Mouse (Mus musculus): ENCODE measurements at regions not wholly inside any gene's neighbourhood (a gene's known extent, or its start where the extent isn't known, plus 50 kb on each side); places are given as distances from the start of the nearest gene placed in this dataset.

DNA sequence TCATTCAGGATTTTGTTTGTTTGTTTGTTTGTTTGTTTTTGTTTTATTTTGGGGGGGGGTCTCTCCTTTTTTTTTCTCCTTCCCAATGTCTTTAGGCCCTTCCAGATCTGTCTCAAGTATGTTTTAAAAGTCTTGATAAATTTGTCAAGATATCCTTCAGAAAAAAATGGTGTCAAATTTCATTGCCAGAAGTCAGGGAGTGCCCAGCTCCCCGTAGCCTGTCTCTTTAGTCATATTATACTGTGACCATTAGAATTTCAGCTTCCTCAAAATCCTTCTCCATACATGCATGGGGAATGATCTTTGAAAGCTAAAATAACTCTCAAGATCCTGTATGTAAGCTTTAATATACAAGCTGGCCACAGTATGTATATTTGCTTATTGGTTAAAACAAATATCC, 134.3 kb upstream of the Lpp start:
- no peak for DNase-seq (ENCODE audit: low read depth in 1 of 2, low spot score in 2 of 2)

DNA sequence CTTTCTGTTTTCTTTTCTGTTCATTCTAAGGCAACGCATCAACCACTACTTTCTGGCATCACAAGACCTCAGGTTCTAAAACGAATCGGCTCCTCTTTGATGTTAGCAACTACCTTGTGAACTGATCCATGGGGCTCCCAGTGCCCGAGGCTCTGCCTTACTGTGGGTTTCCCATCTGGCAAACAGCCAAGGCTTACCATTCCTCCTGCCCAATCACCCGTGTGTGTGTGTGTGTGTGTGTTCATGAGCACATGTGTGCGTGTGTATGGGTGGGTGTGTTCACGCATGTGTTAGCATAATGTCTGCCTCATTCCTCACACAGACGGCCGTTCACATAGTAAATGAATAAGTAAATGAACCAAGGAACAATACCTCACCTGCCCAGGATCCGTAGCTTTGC, 138.3 kb upstream of the Lpp start:
- DNase-seq (ENCODE audit: low read depth in 1 of 2, low spot score in 2 of 2): no peak

DNA sequence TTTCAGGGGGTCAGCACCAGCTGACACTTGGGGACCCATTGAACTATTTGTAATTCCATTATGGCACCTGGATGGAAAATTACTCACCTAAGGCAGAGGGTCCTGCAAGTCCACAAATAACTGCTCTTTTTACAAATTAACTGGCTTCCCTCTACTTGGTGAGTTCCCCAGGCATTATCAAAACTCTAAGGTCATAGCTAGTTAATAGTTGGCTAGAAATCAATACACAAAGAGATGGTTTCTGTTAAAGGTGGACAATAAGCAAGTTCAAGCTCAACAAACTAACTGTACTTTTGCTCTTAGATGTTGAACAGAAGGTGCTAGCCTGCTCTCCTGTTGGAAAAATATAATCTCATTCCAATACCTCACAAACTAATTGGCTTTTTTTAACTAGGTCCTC, 138.7 kb upstream of the Lpp start:
- no peak for DNase-seq (ENCODE audit: low read depth in 1 of 2, low spot score in 2 of 2)

DNA sequence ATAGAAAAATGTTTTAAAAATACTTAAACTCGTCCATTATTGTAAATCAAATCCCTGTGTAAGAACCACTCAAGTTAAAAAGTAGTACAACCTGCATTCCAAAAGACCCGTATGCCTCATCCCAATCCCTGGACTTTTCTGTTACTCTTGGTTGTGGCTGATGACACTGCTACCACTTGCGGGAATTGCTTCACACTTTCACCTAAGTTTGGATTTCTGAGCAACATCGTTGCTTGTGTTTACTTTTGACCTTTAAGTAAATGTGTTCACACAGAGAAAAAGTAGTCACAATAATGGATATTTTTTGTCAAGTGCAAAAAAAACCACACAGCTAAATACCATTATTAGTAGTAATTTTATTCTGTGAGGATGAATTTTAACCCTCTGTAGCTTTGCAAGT, 139.2 kb upstream of the Lpp start:
- no peak for DNase-seq (ENCODE audit: low read depth in 1 of 2, low spot score in 2 of 2)

DNA sequence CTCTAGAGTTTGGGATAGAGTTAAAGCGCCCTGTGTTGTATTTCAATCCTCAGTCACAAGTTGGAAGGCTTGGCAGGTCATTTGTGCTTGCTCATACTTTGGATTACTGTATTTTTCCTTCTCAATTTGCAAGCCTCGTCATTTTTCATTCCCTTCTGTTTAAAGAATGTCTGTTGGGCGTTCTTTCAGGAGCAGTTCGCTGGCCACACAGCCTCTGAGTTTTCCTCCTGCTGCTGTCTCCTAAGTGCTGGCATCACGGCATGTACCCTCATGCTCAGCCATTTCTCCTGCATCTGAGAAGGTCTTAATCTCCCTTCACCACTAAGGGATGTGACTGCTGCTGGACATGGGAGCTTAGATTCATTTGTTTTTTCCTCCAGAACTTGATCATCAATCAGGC, 146.0 kb upstream of the Lpp start:
- DNase-seq (ENCODE audit: low read depth in 1 of 2, low spot score in 2 of 2): no peak

DNA sequence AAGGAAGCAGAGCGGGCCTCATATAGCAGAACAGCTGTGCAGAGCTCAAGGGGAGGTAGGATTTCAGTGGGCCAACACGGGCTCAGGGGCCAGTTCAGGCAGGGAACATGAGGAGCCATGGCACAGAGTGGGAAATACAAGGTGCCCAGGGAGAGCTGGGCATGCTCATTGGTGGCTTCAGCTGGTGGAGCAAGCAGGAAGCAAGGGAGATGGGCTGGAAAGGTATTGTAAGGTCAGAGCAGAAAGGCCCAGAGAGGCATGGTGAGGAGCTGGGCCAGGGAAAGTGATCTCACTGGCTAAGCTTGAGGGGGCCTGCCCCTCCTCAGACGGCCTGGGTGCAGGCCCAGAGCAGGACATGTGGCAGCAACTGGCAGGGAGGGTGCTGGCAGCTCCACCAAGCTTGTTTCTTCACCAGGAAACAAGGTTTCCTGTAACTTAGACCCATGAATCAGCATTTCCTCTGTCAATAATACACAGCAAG, 155.2 kb upstream of the Lpp start:
- DNase-seq (ENCODE audit: low read depth in 1 of 2, low spot score in 2 of 2): peak in 1 of 2 experiments; percentile 6

DNA sequence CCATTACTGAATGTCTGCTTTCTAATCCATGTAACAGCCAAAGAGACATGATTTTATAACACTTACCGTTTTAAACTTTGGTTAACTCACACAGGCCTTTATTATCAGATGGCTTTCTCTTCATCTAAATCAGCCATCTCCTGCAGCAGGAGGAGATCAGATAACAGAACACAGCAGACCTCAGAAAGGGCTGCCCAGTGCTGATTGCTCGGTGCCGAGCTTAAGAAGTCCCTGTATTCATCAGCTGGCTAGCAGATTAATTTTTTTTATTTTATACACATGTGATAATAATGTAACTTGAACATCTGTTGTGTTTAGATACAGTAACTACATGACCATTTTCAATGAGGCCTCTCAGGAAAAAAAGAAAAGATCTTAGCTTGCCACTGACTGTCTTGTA, 155.9 kb upstream of the Lpp start:
- DNase-seq (ENCODE audit: low read depth in 1 of 2, low spot score in 2 of 2): no peak

DNA sequence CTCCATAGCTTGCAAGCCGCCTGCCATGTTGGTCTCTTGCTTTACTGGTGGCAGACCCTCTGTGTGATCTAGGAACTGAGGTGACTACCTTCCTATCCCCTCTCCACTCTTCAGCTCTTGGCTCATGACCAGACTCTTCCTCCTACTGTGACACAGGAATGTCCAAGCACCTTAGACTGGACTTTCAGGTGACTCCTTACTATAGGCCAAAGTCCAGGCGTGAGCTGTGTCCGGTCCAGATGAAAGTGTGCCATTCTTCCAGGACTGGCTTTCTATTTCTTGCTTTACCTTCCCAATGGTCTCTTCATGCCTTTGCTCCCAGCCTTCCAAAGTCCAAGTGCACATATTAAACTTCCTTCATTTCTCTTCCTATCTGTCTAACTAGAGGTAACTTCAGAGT, 156.3 kb upstream of the Lpp start:
- no peak for DNase-seq (ENCODE audit: low read depth in 1 of 2, low spot score in 2 of 2)

DNA sequence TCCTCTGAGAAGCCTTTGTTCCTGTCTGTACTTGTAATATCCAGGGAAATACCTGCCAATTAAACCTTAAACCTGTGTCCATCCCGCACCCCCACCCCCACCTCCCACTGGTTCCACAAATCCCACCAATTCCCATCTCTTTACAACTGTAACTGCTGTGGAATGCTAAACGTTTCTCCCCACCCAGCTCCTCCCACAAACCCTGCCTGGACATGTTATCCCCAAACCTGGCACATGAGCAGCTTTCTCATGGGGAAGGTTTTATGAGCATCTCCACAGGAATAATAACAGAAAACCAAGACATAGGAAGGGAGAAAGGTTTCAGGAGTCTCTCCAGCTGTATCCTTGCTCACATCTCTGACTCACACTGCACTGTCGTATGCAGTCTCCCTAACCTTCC, 156.8 kb upstream of the Lpp start:
- DNase-seq (ENCODE audit: low read depth in 1 of 2, low spot score in 2 of 2): no peak

DNA sequence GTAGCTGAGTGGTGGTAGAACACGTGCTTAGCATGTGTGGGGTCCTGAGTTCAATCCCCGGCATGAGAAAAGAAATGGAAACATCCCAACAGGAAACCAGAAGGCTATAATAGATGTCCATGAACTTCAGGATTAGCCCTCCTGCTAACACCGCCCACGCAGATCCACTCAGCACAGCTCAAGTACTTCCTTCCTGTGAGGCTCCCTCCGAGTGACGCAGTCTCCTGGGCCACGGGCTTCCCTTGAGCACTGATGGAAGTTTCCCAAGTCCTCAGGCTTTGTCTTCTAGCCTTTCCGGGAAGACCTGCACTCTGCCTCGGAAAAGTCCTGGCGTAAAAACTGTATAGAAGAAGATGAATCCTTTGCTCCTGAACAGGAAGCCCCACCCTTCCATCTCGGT, 158.5 kb upstream of the Lpp start:
- no peak for DNase-seq (ENCODE audit: low read depth in 1 of 2, low spot score in 2 of 2)

DNA sequence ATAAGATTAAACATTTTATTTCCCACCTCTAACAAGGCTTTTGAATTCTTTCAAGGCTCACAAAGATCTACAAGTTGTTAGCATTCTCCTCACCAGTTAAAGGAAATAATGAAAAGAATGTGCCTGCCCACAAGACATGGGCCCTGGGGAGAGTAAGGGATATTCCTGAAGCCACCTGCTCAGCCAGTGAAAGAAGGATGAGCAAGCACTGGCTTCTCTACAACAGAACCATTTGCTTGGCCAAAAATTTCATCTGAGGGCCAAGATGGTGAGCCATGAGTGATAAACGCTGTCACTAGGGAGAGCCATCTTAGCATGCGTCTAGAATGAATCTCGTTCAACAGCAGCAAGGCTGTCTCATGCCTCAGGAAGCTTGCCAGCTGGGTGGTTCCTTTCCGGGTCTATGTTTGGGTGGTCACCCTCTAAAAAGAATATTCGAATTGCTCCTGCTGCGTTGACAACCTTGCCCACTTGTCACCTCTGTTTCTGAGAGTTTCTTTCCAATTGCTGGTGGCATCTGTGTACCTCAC, 161.2 kb upstream of the Lpp start:
- no peak for DNase-seq (ENCODE audit: low read depth in 1 of 2, low spot score in 2 of 2)

DNA sequence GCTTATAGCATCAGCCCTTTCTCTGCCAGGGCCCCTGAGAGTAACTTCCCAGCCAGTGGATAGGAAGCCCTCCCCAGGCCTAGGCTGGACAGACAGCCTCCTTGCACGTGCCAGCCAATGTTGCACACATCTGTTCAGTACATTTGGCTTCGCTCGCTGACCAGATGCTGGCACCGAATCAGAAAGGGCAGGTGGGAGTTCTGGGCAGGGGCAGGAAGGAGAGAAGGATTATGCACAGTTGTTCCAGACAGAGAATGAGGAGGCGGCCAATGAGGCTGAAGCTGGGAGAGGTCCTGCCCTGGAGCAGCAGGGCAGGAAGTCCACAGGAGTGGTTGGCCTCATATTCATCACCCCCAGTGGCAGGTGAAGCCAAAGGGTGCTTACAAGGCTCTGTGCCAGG, 161.8 kb upstream of the Lpp start:
- DNase-seq (ENCODE audit: low read depth in 1 of 2, low spot score in 2 of 2): no peak

DNA sequence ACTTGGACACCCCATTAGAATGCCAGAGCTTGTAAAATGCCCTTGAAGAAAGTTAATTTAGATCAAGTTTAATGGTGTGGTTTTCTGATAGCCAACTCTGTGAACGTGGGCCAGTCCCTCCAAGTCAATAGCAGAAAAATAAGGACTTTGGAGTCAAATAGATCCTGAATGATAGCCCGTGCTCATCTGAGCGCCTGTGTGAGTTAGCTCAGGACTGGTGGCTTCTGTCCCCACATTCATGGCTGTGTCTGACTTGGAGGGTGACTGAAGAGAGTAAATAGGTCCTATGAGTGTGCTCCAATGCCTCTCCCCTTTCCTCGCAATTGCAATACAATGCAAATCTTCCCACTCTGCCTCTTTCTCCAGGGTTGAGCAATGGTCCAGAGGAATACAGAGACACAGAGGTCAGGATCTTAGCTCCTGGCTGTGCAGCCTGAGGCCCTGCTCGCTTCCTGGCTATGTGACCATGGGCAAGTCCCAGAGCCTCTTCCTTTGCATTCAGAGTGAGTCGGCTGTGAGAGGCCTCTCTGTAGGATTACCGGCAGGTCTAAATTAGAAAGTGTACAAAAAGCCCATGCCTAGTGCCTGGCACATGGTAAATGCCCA, 164.2 kb upstream of the Lpp start:
- no peak for DNase-seq (ENCODE audit: low read depth in 1 of 2, low spot score in 2 of 2)

DNA sequence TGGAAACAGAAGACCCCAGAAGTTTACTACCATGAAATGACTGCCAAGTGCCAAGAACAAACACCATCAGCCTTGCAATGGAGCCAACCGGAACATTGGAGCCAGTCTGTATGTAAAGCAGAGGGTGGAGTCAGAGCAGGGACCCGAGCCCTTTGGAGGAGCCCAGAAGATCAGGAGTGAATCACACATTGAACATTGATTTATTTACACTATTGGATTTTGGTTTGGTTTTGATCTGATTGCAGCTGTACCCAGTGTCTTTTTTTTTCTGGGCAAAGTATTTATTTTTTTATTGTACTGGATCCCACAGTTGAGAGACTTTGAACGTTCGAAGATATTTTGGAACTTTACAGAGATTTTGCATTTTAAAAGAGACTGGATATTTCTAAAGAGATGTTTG, 167.4 kb upstream of the Lpp start:
- DNase-seq (ENCODE audit: low read depth in 1 of 2, low spot score in 2 of 2): no peak

DNA sequence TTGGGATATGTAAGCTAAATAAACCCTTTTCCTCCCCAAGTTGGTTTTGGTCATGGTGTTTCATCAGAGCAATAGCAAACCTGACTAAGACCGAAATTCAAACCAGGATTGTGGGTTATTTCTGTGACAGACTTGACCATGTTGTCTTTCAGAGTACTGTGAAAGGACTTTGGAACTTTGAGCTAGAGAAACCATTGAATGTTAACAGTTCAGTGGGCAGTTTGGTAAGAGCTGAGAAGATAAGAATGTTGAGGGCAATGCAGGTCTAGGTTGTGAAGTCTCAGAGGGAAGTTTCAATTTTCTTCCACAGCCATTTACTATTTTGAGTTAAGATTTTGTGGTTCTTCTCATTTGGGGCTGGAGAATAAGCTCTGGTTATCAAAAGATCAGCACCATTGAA, 168.2 kb upstream of the Lpp start:
- no peak for DNase-seq (ENCODE audit: low read depth in 1 of 2, low spot score in 2 of 2)

DNA sequence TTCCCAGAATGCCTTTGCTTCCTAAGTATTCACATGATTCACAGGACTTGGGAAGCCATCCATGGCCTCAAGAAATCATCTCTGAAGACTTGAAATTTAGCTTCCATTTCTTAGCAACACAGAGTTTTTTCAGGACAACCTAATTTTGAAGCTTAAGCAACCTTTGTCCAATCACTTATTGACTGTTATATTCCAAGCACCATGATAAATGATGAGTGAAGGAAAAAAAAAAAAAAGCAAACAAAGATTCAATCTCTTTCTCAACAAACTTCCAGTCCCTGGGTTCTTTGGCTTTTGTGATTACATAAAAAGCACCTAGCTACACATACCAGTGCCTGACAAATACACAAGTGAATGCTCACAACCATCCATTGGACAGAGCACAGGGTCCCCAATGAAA, 169.4 kb upstream of the Lpp start:
- no peak for DNase-seq (ENCODE audit: low read depth in 1 of 2, low spot score in 2 of 2)

DNA sequence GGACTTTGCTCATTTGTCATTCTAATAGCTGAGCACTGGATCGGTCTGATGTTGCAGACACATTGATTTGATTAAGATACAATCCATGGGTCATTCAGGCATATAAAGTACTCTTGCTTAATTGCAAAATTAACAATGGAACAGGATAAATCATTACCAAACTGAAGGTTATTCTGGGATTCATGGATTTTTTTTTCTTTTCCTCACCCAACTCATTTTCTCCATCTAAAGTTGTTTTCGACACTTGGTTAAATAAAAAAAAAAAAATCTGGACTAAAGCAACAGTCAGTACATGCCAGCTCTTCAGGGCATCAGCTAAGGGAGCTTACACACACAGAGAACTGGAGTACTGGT, 169.8 kb upstream of the Lpp start:
- DNase-seq (ENCODE audit: low read depth in 1 of 2, low spot score in 2 of 2): no peak

DNA sequence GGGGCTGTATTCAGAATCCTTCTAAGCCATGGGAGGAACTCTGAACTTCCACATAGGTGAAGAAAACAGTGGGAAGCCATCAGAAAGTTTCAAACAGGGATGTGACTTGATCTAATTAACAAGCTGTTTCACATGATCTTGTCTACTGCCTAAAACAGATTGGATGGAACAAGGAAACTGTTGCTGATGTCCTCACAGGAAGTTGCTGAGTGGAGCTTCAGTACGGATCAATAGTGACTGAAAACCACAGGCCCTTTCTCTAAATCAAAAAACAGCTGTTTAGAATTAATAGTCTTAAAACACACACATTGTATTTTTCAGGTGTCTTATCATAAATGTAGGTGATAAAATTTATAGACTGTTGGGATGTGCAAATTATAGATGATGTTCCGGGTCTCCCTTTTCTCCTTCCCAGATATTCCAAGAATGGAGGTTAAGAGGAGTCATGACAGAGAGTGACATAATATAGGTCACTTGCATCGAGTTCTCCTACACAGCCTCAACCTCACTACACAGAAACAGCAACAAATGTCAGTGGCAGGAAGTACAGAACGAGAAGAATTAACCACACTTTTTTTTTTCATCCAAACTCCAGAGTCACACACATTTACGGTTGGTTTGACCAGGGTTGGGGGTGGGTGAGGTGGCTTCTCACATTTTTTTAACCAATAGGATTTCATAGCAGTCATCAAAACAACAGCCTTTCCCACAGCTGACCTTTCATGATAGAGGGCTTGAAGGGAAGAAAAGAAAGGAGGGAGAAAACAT, 170.4 kb upstream of the Lpp start:
- DNase-seq (ENCODE audit: low read depth in 1 of 2, low spot score in 2 of 2): no peak

DNA sequence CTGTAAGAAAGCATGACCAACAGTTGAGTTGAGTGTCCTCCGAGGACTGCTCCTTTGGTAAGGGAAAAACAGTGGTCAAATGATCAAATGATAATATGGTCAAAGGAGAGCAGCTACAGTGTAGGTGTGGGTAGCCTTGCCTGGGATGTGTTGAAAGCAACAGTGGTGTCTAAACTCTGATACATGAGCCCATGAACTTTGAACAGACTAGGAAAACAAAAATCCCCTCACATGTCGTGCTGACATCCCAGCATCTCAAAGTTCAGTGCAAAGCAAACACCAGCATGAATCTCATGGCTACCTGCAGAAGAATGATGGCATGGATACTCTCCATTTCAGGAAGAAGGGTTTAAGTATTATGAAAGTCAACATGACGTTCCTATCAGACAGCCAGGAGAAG, 171.3 kb upstream of the Lpp start:
- no peak for DNase-seq (ENCODE audit: low read depth in 1 of 2, low spot score in 2 of 2)

DNA sequence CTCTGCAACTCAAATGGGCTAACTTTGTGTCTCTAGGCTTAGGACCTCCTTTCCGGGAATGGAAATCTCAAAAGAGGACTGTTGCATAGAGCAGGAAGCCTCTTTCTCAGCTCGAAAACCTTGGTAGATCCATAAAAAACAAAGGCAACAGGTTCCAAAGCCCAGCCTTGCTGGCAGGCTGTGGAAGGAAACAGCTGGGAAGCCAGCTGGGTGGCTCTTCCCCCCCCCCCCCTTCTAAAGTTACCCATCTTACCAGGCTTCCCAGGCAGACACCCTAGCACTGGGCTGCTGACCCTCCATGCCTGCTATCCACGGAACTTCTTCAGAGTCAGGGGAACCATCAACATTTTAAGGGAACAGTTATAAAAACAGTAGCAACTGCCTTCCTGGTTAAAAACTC, 172.7 kb upstream of the Lpp start:
- no peak for DNase-seq (ENCODE audit: low read depth in 1 of 2, low spot score in 2 of 2)

DNA sequence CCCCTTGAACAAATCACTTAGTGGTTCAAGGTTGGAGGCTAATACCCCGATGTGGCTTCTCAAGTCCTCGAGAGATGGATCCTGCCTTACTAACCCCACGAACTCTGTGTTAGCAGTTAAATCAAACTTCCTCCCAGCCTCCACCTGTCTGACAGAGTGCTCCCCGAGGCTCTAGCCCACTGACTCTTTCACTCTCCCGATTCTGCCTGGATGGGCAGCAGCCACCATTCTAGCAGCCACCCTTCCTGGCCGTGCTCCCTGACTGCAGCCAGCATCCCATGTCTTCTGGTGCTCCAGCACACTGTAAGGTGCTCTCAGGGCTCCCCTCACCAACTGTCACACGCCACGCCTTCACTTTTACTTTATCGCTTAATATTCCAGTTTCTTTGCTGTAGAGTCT, 173.6 kb upstream of the Lpp start:
- DNase-seq (ENCODE audit: low read depth in 1 of 2, low spot score in 2 of 2): no peak

DNA sequence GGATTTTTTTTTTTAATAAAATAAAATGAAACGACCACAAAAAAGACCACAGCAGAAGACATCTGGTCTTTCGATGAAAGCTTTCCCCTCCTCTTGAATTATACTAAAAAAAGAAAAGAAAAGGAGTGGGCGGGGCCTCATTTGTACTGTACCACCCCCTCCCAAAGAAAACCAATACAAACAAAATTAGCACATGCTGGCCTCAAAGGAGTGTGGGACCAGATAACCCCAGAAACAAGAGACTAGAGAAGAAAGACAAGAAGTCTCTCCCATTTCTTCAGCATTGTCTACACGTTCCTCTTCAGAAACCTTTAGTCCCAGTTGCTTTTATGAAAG, 174.5 kb upstream of the Lpp start:
- DNase-seq (ENCODE audit: low read depth in 1 of 2, low spot score in 2 of 2): no peak

DNA sequence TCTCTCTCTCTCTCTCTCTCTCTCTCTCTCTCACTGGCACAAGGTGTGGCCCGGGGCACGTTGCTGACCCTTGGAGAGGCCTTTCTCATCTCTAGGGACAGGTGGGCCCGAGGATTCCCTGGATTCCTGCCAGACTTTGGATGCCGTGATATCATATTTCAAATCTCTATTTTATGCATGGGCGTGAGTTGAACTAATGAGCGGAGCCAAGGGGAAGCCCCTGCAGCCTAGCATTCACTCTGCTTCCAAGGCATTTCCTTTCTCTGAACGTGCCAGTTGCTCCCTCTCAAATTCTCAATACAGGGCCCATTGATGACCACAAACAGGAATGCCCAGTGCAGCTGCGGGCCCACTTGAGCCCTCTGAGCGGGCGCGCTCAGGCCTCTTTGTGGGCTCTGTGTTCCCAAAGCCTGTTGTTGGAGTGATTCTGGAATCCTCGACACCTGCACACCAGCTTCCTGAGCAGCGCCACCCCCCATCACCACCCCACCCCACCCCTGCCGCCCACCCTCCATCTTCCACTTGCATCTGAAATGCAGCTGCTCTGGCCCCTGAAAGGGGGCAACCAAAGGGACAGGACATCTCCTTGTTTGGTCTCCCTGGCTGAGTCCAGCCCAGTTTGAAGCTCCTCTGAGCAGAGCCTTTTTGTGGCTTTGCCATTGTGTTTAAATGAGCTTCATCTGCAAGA, 175.0 kb upstream of the Lpp start:
- no peak for DNase-seq (ENCODE audit: low read depth in 1 of 2, low spot score in 2 of 2)

All from monocyte, adult 2 months (primary cell).